Mouse (Mus musculus) thymus, postnatal 4 days (tissue): Measurements from ENCODE around the gene Tshr.
A peak's percentile ranks its signal among the peaks of the same experiment; 100 is the strongest.
"Not testable (repeated sequence)": the region's sequence is repeated elsewhere in the genome, so short reads cannot be mapped to it uniquely, and the experiment has no call there.

Experiments used
- DNase-seq: peaks from one replicate; pipeline ENCODE4 v3.0.0; 2021

The Tshr gene

DNA sequence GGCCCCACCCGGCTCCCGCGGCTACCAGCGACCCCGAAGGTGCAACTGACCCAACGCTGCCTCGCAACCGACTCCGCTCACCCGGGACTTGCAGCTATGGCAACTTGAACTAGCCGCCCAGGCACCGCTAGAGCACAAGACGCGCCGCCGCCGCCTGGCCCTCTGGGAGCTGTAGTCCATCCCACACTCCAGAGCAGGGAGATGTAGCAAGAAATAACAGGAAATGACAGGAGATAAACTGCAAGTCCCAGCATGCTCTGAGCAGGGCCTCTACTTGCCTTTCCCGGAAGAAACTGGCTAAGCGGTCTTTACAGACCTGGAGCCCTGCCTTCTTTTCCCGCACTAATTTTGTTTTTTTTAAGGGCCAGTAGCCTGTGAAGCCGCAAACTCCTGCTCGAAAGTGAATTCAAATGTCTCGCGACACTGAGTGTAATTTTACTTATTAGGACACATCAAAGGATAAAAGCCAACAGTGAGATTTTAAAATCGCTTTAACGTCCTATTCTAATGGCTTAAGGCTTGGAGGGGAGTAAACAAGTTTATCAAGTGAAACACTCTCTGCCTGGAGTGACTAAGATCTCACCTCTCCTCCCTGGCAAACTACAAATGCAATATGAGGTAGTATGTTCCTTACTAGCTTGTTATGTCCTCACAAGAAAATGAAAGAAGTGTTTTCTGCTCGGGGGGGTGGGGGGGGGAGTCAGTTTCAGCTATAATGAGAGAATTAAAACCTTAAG, at the start of gene Tshr, which contains the start of gene Cep128:
TSS of gene Tshr (plus strand) at position 283 of the 737 bp plus-strand sequence.
TSS of gene Cep128 (minus strand) at position 129 of the 737 bp plus-strand sequence.
- peak; percentile 92 for DNase-seq

DNA sequence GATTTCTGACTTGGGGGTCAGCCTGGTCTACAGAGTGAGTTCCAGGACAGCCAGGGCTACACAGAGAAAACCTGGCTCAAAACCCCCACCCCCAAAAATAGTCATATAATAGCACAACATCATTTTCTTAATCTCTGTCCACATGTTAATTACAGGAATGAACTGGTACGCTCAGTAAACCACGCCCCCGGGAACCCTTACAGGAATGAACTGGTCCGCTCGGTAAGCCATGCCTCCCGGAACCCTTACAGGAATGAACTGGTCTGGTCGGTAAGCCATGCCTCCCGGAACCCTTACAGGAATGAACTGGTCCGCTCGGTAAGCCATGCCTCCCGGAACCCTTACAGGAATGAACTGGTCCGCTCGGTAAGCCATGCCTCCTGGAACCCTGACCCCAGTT, 45.7 kb upstream of the Tshr start:
- not testable (repeated sequence) for DNase-seq

DNA sequence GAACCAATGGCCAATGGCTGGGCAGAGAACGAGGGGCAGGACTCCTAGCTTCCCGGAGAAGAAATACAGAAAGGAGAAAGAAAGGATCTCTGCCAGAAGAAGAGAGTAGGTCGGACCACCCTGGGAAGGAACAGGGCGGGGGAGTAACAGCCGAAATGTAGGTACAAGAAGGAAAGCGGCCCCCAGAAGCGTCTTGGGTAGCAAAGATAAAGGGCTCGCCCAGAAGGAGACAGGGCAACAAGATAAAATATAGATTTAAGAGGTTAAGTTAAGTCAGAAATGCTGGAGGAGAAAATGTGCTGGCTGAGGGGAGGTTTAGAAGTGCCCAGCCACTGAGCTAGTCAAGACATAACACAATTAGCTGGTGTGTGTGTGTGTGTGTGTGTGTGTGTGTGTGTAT, 30.6 kb upstream of the Tshr start:
- no peak for DNase-seq

DNA sequence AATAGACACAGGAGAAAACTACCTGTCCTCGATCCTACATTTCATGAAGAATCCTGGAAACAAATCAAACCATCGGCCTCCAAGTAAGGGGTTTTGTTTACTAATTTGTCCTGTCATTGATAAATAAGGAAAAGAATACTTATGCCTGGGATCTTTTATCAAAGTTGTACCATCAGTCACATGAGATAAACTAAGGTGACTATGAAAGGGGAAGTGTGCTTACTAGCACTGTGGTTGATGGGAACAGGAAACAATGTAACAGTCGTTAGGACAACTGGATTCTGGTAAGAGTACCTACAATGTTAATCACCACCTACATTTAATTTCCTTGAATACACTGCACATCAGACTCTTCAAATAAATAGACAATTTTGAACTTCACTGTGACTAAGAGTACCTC, 15.2 kb upstream of the Tshr start:
- no peak for DNase-seq

DNA sequence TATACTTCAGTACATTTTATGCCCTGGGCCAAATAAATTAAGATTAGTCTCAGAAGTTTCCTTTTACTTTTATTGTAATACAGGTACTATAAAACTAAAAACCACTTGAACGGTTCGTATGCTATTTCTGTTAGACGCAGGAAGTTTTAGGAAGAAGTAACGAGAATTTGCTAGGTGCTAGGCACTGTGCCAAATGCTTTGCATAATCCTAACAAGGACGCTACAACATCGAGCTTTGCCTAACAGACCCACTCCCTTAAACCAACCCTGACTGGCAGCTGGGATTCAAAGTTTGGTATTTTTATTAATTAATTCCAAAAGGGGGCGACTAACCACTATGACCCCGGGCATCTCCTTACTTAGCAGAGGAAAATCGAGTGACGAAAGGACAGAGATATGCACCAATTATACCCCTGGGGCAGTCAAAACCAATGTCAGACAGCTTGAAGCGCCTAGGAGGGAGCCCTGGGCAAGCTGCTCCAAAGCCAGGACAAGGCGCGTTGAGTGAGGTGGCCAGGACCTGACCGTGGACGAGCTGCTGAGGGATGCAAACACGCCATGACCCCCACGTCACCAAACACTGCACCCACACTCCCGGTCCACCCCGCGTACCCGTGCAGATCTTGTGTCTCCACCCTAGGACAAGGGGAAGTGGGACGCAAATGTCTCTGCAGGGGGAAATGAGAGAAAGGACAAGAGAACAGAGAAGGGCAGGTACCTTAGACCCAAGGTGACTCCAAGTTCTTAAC, 673 bp upstream of the Tshr start:
- no peak for DNase-seq

DNA sequence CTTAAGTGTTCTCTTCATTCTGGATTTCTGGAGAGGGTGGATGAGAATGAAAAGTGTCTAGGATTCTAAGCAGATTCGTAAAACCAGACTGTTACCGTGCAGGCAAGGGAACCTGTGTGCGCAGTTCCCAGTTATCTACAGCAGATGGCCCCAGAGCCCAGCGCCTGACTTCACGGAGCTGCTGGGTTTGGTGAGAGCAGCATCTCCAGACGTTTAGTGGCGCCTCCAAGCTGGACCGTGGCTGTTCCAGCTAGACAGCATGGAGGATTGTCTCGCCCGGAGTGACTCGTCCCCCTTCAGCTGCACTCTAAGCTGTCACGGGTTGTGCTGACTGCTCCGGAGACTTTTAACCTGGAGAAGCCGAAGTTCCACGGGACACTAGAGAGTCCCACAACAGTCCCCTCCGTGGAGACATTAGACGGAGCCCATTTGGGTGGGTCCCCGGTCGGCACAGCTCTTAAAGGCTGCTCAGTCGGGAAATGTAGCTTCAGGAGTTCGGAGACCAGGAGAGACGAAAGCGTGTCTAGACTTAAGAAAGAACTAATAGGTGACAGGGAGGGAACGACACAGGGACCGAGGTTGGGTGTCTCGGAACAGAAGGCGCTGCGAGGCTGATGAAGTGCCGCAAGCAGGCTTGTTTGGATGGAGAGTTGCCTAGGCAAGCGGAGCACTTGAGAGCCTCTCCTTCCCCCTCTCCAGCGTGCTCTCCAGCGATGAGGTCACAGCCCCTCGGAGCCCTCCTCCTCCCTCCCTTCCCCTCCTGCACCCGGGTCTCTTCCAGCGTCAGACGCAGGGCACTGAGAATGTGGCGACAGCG, 16.1 kb downstream of the Tshr start:
- peak; percentile 70 for DNase-seq

DNA sequence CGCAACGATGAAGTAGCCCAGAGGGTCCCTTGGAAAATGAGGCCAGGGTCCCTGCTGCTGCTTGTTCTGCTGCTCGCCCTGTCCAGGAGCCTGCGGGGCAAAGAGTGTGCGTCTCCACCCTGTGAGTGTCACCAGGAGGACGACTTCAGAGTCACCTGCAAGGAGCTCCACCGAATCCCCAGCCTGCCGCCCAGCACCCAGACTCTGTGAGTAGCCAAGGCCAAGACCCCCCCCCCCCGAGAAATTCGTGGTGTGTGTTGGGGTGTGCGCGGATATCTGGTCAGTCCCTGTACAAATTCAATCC, 16.6 kb downstream of the Tshr start:
- DNase-seq: no peak

DNA sequence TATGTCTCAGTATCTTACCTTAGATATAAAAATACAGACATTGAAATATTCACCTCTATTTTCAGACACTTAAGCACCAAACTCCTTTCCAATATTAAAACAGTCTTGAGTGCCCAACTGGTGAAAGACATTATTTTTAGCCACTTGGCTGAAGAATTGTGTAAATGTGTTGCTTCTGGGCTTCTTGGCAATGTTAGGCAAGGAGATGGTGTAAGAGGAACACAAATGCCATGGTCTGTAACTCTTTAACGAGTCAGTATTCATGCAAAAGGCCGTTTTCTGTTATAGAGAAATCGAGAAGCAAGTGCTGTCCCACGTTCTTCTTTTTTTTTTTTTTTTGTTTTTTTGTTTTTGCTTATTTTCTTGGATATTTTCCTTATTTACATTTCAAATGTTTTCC, 25.9 kb downstream of the Tshr start:
- DNase-seq: no peak

DNA sequence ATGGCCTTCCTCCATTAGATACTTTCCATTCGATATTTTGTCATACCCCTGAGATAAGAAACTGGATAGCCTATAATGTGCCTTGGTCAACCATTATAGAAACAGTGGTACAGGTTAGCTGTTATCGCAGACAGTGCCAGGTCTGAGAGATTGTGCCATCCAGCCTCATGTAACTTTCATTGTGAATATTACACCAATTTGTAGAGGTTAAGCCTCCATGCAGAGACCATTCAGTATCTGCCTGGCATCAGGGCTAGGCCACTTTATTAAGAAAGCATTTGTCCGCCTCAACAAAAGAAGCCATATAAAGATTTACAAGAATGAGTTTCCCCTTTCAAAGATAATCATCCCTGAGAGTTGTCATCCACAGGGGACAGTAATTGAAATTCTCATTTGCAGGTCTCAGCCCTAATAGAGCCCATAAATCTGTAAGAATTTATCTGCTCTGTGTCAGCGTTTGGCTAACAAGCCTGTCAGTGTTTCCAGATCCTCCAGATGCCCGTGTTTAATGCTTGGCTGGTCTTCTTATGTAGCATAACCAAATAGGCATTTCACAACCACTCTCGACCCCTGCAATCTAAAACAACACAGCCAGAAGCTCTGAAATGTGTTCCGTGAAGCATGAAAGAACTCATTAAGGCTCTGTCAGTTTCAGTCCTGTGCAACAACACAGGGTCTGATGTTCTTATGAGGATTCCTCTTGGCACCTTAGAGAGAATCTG, 28.3 kb downstream of the Tshr start:
- DNase-seq: no peak

DNA sequence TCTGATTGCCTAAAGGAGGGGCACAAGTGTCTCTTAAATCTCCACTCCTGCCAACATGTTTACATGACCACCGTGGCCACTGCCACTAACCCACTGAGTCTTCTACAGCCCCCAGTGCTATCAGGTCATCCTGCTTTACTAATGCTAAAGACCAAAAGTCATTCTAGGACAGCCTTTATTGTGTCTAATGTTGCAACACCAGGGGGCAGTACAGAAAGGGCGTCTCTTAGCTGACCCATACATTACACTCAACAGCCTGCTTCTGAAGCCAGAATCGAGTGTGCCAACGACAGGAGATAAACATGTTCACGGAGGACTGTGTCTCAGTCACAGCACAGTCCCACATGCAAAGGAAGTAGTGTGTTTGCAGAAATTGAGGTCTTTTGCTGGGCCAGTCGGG, 30.7 kb downstream of the Tshr start:
- no peak for DNase-seq

DNA sequence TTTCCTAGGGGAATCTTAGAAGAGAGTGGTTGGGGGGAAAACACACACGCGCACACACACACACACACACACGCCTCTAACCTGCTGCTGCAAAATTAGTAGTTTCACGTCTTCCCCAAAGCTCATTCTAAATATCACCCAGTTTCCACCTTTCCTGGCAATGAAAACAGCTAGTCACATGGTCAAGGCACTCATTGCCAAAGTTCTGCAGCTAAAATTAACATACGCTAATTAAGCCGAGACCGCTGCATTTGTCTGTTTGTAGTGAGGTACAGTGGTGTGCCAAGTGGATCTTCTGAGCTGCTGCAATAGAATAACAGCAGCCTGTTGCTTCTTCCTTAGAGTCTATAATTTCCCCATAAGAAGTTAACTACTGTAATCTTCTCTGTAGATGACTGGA, 32.5 kb downstream of the Tshr start:
- DNase-seq: no peak

DNA sequence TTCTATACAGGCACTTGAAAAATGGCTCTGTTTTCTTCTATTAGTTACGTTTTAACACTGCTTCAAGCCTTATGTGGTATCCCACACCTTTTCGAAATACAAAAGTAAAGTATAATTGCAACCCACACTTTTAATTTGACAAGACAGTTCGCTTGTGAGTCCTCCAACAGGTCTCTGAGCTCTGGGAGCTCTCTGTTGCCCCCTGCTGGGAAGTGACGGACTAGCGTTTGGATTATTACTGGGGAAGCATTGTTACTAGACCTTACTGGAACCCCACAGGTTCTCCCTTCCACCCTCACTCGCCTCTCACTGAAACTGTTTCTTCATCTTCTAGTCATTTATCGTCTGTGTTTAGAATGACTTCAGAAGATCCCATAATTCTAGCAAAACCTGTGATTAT, 34.4 kb downstream of the Tshr start:
- peak; percentile 83 for DNase-seq

DNA sequence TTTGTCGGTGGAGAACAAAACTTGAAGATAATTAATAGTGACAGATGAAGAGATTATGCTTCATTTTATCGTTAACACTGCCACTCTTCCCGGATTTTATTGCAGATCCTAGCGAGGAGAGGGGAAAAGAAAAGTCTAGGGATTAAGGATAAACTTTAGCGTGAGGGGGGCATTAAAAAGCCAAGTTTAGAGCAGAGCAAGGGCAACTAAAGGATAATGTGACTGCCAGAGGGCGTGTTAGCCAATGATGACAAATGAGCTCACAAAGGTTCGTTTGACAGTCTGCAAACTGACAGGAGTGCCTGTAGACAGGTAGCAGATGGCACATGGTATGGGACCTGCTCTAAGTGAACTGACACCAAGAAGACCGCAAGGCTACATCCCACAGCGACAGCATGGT, 36.9 kb downstream of the Tshr start:
- DNase-seq: no peak

DNA sequence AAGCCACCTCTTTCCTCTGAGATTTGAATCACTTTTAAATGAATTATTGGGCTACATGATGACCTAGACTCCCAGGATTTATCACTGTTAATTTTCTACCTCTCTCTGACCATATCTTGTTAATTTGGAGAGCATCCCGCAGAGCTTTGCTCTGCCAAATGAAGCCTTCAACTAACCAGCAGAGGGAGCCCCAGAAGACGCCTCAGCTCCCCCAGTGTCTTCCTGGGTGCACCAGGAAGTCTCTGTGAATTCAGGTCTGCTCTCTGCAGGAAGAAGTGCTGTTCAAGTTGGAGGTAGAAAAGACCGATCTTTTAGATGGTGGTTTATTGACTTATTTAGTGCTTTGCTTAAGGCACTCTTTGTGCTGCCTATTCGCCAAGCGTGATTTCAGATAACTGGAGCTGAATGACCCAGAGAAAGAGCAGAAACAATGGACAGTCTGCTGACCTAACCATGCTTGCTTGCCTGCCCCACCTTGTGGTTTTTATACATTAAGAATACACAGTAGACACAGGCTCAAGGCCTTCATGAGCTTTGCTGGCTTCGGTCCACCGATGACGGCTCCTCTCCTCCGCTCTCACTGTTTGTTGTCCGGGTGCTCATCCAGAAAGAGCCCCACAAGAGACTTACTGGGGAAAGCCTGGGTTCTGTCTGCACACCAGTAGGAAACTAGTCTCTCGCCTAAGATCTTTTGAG, 38.9 kb downstream of the Tshr start:
- DNase-seq: peak; percentile 57

DNA sequence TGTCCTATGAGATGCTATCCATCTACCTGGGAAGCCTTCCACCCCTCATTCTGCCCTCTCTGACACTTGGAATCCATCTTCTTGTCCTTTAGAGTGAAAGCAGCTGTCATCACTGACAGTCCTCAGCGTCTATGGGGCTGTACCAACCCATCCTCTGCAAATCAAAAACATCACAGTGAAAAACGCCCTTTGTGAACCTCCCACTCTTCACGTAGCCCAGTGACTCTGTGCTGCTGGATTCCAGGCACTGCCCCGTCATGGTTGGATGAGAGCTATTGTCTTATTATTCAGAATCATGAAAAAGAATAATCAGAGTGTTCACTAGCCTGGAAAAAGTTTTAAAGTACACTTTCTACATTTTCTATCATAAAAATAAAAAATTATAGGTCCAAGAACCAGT, 42.1 kb downstream of the Tshr start:
- DNase-seq: no peak

DNA sequence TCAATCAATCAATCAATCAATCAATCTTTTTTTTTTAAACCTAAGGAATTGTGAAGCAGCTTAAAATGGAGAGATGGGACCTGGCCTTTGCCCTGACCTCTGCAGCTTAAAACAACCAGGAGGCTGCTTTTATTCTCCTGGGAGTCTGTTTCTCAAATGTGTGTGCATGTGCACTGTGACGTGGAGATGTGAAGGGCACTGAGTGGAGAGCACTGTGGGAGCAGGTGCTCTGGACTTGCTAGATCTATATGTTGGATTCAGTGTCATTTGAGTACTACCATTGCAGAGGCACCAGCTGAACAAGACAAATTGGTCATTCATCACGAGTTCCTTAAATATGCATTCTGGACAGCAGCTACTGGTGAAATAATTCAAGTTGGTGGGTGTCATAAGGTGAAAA, 42.8 kb downstream of the Tshr start:
- DNase-seq: no peak

DNA sequence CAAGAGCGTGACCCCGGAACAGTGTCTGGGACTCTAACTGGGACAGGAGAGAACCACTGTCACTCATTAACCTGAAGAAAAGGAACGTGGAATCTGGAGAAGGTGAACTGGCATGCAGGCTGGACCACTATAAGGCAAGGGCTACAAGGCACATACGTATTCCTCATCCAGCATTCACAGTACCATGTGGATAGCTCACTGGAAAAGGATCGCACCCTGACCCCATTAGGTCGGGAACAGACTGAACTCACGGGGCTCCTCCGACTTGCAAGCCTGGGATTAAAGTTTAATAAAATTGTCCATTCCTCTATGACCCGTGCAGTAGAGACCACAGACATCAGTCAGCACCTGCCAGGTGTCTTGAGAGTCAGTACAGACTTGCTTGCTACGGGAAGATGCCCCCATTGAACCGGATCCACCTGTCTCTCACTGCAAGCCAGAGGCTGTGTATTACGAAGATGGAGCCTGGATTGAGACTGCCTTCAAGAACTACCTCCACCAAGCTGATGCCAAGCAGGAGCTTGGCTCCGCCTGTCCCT, 97.9 kb downstream of the Tshr start:
- DNase-seq: no peak

DNA sequence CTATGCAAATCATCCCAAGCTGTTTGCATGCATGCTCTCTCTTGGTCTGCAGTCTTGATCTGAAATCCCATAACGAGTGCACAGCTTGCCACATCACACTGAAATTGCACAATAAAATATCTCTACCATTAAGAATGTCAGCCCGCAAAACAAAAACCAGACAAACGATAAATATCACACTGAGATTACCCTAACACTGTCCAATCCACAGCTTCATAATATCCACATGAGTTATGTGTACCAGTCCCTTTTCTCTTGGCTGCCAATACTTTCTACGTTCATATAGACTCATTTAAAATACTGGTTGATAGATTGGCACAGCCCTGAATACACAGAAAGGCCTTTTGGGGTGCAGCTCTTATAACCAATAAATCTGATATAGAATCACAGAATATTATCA, 102.0 kb downstream of the Tshr start:
- DNase-seq: no peak

DNA sequence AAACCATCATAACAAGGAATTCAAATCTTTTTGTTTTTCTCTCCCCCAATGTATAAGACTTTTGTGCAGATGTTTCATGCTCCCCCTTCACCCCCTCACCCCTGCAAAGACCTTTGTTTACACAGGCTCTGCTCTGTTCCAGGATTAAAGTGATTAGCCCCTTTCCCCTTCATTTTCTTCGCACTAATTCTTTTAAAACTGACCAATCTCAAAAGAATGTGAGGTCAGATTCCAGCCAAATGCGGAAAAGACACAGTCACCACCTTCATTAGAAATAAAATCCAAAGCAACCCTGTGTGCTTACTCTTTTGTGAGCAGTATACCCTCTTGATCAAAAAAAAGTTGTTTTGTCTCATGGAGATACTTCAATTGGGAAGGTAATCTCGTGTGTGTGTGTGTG, 104.0 kb downstream of the Tshr start:
- DNase-seq: no peak

DNA sequence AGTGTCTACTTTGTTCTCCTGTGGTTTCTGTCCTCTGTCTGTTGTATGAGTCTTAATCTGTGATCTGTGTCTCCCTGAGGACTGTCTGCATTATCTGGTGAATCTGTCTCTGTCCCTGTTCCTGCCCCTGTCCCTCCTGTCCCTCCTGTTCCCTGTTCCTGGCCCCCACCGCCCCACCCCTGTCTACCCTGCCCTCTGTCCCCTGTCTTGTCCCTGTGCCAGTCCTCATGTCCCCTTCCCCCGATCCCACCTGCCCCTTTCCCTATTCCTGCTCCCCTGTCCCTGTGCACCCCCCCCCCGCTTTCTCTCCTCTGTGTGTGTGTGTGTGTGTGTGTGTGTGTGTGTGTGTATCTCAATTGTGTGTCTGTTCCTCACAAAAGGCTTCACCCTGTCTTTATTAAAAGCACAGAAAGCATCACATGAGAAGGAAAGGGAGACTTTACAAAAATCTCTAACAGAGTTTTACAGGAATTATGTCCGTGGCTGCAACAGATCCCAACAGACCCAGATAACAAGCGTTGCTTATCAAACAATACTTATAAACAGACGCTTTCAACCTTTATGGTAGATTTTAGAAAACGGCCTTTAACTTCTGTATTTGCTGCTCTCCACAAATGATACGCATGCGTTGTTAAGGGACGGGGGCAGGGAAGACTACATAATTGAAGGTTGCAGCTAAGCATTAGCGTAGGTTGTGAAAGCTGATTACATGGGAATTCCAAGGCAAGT, 111.3 kb downstream of the Tshr start:
- DNase-seq: no peak

DNA sequence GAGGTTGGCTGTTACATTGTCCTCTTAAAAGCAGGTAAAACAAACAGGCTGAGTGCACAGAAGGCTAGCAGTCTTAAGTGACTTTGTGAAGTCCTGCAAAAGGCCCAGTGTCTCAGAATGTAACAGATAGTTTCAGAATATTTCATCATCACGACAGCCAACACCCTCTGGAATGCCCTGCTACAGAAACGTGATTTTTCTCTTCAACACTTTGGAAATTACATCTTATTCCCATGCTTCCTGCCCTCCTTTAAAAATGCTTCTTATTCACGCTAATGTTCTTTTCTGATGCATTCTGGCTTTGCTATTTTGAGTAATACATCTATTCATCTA, 111.8 kb downstream of the Tshr start:
- no peak for DNase-seq

DNA sequence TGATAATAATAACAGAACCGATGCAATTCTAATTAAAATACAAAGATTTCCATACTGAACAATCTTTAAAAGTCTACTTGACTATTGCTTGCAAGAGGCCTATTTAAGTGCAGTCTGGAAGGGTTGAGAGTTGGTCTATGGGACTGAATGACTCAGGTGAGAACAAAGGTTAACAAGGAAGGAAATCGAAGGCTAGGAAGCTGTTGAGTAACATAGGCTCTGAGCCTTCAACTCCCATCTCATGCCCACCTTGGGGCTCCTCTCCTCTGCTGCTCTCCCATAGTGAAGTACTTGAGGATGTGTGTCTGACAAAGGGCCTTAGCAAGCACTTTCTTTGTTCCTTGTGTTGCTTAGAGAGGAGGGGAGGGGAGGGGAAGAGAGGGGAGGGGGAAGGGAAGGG, 116.1 kb downstream of the Tshr start:
- no peak for DNase-seq
